Mouse (Mus musculus): ENCODE results near the gene Mdm2. TPM values are rescaled to one million over a fixed set of nuclear protein-coding genes. Genes with fewer than 3 reads are reported as not detected.

Gene Mdm2
- total and polyA plus RNA-seq, 3 experiments, result 79.8 to 136 (median 112) TPM

DNA sequence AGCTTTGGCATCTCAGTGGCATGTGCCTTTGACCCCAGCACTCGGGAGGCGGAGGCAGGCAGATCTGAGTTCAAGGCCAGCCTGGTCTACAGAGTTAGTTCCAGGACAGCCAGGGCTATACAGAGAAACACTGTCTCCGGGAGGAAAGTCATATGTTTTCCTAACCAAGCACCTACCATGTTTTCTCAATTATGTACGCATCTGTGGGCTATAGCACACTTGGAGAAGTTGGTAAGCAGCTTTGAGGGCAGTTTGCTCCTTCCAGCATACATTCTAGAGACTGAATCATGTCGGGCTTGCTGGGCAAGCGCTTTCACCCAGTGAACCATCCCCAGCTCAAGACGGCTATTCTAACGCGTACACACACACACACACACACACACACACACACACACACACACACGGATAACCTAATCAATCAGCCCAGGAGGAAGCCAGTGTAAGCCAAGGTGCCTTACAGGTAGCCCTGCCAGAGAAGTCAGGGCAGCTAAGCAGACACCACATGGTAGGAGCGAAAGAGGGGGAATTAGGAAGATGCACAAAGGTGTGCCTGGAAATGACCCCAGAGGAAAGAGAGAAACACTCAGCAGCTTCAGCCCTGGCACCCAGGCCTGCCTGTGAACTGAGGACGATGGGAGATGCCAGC is 29.6 kb downstream of the Mdm2 start:
- Histone ChIP-seq H3K36me3 (replicated peaks in 1 of 2; ENCODE audit: control insufficient read depth in 1 of 2, insufficient read depth in 1 of 2, low read length in 1 of 2) (no peaks in the 10 kb centered on the region), H3K4me3 (replicated peaks in 1 of 3; ENCODE audit: low read depth in 2 of 3, low read length in 2 of 3, poor library complexity in 1 of 3) (no peak overlapping the region), H3K9me3 (replicated peaks; ENCODE audit: low read length) (no peaks in the 10 kb centered on the region), H3K4me1 (ENCODE audit: control insufficient read depth in 1 of 2, insufficient read depth in 2 of 2) (no peaks in the 10 kb centered on the region; a peak in 1 of 4 replicates), H3K4me2 (ENCODE audit: insufficient read depth, low read depth, poor library complexity, severe bottlenecking) (no peak overlapping the region), H3K27me3 (replicated peaks) (no peaks in the 10 kb centered on the region), H3K27ac (ENCODE audit: insufficient read depth, low read depth) (no peak overlapping the region), H3K79me2 (replicated peaks; ENCODE audit: control insufficient read depth, extremely low read depth, insufficient read depth, poor library complexity, severe bottlenecking) (no peaks in the 10 kb centered on the region), H3K9ac (ENCODE audit: insufficient read depth, low read depth) (no peak overlapping the region)
- dilution Hi-C loops (cut with MboI; ENCODE audit: extremely low pct_ligation_motif_present, extremely low pct_unique_long_range_greater_than_20kb, low sequenced_read_pairs) (no loop called here), in situ Hi-C loops (cut with MboI; ENCODE audit: low pct_ligation_motif_present, low pct_unique_long_range_greater_than_20kb, low sequenced_read_pairs) (no loop called here)
- DNase-seq (ENCODE audit: extremely low read depth), result no peak
- no peak for TF ChIP-seq SIN3A (IDR thresholded peaks at IDR 0.05; ENCODE audit: low read length)
- TF ChIP-seq MXI1 (IDR thresholded peaks at IDR 0.05; ENCODE audit: low read depth, low read length), result no peak
- TF ChIP-seq POLR2A (IDR thresholded peaks at IDR 0.05; ENCODE audit: low read depth, low read length), result no peak
- TF ChIP-seq GABPA (IDR thresholded peaks at IDR 0.05; ENCODE audit: insufficient replicate concordance, low read depth, low read length), result no peak
- TF ChIP-seq MAX (IDR thresholded peaks at IDR 0.05; ENCODE audit: low read length), result no peak
- no peak for TF ChIP-seq ZC3H11A (IDR thresholded peaks at IDR 0.05; ENCODE audit: low read depth, low read length)
- TF ChIP-seq PAX5 (IDR thresholded peaks at IDR 0.05; ENCODE audit: low read length), result no peak
- no peak for TF ChIP-seq ZNF384 (IDR thresholded peaks at IDR 0.05; ENCODE audit: low read depth, low read length)
- no peak for TF ChIP-seq MYC (IDR thresholded peaks at IDR 0.05; ENCODE audit: low read depth, low read length)
- no peak for TF ChIP-seq NELFE (IDR thresholded peaks at IDR 0.05; ENCODE audit: low read depth, low read length)
- no peak for TF ChIP-seq E2F4 (IDR thresholded peaks at IDR 0.05; ENCODE audit: insufficient replicate concordance, low read depth, low read length)
- TF ChIP-seq JUND (conservative IDR thresholded peaks at IDR 0.05; ENCODE audit: low read depth, low read length), result no peak
- TF ChIP-seq POLR2AphosphoS2 (IDR thresholded peaks at IDR 0.05; ENCODE audit: low read depth, low read length), result no peak

DNA sequence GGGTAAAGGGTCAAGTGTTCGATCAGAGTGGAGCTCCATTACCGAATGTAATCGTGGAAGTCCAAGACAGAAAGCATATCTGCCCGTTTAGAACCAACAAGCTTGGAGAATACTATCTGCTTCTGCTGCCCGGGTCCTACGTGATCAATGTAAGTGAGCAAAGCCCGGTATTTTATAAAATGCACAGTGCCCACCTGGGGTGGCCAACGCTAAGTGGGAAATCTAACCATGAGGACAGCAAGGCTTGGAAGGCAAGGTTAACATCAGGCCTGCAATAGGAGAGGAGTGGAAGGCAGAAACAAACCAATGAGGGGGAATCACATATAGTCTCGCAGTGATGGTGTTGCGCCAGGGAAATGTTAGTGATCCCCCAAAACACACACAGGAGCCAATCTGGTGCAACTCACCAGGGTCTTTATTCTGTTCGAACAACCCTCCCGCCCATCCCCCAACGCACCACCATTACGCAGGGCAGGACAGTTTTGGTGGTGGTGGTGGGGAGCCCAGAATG is 30.5 kb downstream of the Mdm2 start:
- no peak overlapping the region for H3K27ac ChIP-seq (ENCODE audit: insufficient read depth, low read depth)
- H3K4me1 ChIP-seq (ENCODE audit: control insufficient read depth in 1 of 2, insufficient read depth in 2 of 2), result peaks cover 0 to 3% of the 10 kb centered on the region in 2 experiments; a peak in 2 of 4 replicates
- dilution Hi-C loops (cut with MboI; ENCODE audit: extremely low pct_ligation_motif_present, extremely low pct_unique_long_range_greater_than_20kb, low sequenced_read_pairs), result no loop called here
- H3K79me2 ChIP-seq (replicated peaks; ENCODE audit: control insufficient read depth, extremely low read depth, insufficient read depth, poor library complexity, severe bottlenecking), result no peaks in the 10 kb centered on the region
- H3K4me3 ChIP-seq (replicated peaks in 1 of 3; ENCODE audit: low read depth in 2 of 3, low read length in 2 of 3, poor library complexity in 1 of 3), result no peak overlapping the region
- no peak overlapping the region for H3K4me2 ChIP-seq (ENCODE audit: insufficient read depth, low read depth, poor library complexity, severe bottlenecking)
- in situ Hi-C loops (cut with MboI; ENCODE audit: low pct_ligation_motif_present, low pct_unique_long_range_greater_than_20kb, low sequenced_read_pairs), result loop anchor here (5.0 kb wide), 1 partner anchor 218 kb away; no protein-coding TSS in a partner anchor
- H3K9me3 ChIP-seq (replicated peaks; ENCODE audit: low read length), result no peaks in the 10 kb centered on the region
- H3K9ac ChIP-seq (ENCODE audit: insufficient read depth, low read depth), result no peak overlapping the region
- H3K36me3 ChIP-seq (replicated peaks in 1 of 2; ENCODE audit: control insufficient read depth in 1 of 2, insufficient read depth in 1 of 2, low read length in 1 of 2), result no peaks in the 10 kb centered on the region
- TF ChIP-seq GABPA (IDR thresholded peaks at IDR 0.05; ENCODE audit: insufficient replicate concordance, low read depth, low read length) (no peak), MXI1 (IDR thresholded peaks at IDR 0.05; ENCODE audit: low read depth, low read length) (no peak), POLR2A (IDR thresholded peaks at IDR 0.05; ENCODE audit: low read depth, low read length) (no peak), SMC3 (IDR thresholded peaks at IDR 0.05; ENCODE audit: low read depth, low read length) (no peak), JUND (conservative IDR thresholded peaks at IDR 0.05; ENCODE audit: low read depth, low read length) (no peak), POLR2AphosphoS2 (IDR thresholded peaks at IDR 0.05; ENCODE audit: low read depth, low read length) (no peak), E2F4 (IDR thresholded peaks at IDR 0.05; ENCODE audit: insufficient replicate concordance, low read depth, low read length) (no peak), ZNF384 (IDR thresholded peaks at IDR 0.05; ENCODE audit: low read depth, low read length) (no peak), BHLHE40 (IDR thresholded peaks at IDR 0.05; ENCODE audit: low read depth, low read length) (no peak)
- no peaks in the 10 kb centered on the region for H3K27me3 ChIP-seq (replicated peaks)
- DNase-seq (ENCODE audit: extremely low read depth), result no peak
